Mouse (Mus musculus) lung, postnatal 0 days (tissue): ENCODE measurements around the gene Itgb2.

Experiments
- CTCF ChIP-seq: IDR thresholded peaks from 2 replicates; pipeline ENCODE4 v1.5.1; 2016; ENCODE audit warnings: antibody characterized with exemption, mild to moderate bottlenecking
- EP300 ChIP-seq: IDR thresholded peaks from 2 replicates; pipeline ENCODE4 v1.6.1; 2016; ENCODE audit warnings: antibody characterized with exemption, mild to moderate bottlenecking, control low read depth

GRCm38 (mm10) chr10:77523321-77523720 lies 6.7 kb upstream of the Itgb2 start:
- TF ChIP-seq CTCF (no peak), EP300 (no peak)
